Mouse (Mus musculus) forebrain, embryonic 13.5 days (tissue): ENCODE data around the gene Disc1. TPM values are rescaled to one million over a fixed set of nuclear protein-coding genes. Genes with fewer than 3 reads are reported as not detected.

ENCODE experiments used
- ATAC-seq: fragments of 200-750 bp; cut with Nextera tagmentation; 2 replicates; pipeline ENCODE4 v1.8.0; 2017
- H3K27ac ChIP-seq: fragments of 300-500 bp; sonication (generic); 2 replicates; pipeline ENCODE4 v1.5.1; 2015; ENCODE audit warnings: inconsistent platforms, mild to moderate bottlenecking, moderate library complexity
- H3K27me3 ChIP-seq: fragments of 300-500 bp; sonication (generic); 2 replicates; pipeline ENCODE4 v1.6.1; 2015; ENCODE audit warnings: mild to moderate bottlenecking, inconsistent platforms
- H3K36me3 ChIP-seq: fragments of 300-500 bp; sonication (generic); 2 replicates; pipeline ENCODE4 v1.6.1; 2015; ENCODE audit warnings: mild to moderate bottlenecking, inconsistent platforms; ENCODE audit not compliant: poor library complexity, severe bottlenecking
- H3K4me1 ChIP-seq: fragments of 300-500 bp; sonication (generic); 2 replicates; pipeline ENCODE4 v1.6.1; 2015; ENCODE audit warnings: inconsistent platforms
- H3K4me2 ChIP-seq: fragments of 300-500 bp; sonication (generic); 2 replicates; pipeline ENCODE4 v1.6.1; 2015; ENCODE audit warnings: inconsistent platforms, mild to moderate bottlenecking, moderate library complexity
- H3K4me3 ChIP-seq: fragments of 300-500 bp; sonication (generic); 2 replicates; pipeline ENCODE4 v1.5.1; 2015; ENCODE audit warnings: mild to moderate bottlenecking, inconsistent platforms
- H3K9ac ChIP-seq: fragments of 300-500 bp; sonication (generic); 2 replicates; pipeline ENCODE4 v1.6.1; 2015; ENCODE audit warnings: mild to moderate bottlenecking, inconsistent platforms
- H3K9me3 ChIP-seq: fragments of 300-500 bp; sonication (generic); replicated peaks from 2 replicates; pipeline ENCODE4 v1.6.1; 2016; ENCODE audit warnings: inconsistent platforms
- WGBS: fragments of 180-500 bp; shearing (Covaris S2); methylation state at CpG from one replicate; pipeline ENCODE4 v1.1.7; 2015; 5-methylcytosine and 5-hydroxymethylcytosine counted together
- polyA plus RNA-seq: library from polyadenylated mRNA; unstranded; fragments of >200 nt; fragmentation: Nextera tagmentation; extraction: Ambion mirVana; gene quantifications from 2 replicates; pipeline ENCODE4 v1.2.1, GENCODE M21; 2015

Gene Disc1
- polyA plus RNA-seq, 1 experiment from 2014 or later, result 0.80 TPM

DNA sequence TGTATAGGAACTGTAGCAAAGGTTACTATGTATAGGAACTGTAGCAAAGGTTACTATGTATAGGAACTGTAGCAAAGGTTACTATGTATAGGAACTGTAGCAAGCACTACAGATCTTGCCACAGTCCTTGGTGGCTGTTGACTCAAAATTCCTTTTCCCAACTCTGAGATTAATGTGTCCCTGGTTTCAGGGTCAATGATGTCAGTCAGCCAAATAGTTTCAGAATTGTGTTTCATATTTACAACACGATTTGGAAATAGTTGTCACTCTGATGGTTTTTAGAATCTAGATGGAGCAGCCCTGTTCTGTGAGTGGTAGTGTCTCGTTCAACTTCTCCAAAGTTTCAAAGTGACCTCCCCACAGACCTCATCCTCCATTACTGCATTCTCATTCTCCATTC is 117.5 kb downstream of the Disc1 start:
- no peak overlapping the region for H3K27ac ChIP-seq
- 90% methylated on average over 2 of the region's 2 CpGs for WGBS
- H3K9ac ChIP-seq, result no peak overlapping the region
- no peak for ATAC-seq
- H3K4me1 ChIP-seq, result peaks cover 13% of the 10 kb centered on the region
- no peak overlapping the region for H3K4me2 ChIP-seq
- H3K4me3 ChIP-seq, result no peak overlapping the region
- H3K9me3 ChIP-seq, result no peaks in the 10 kb centered on the region
- no peaks in the 10 kb centered on the region for H3K36me3 ChIP-seq
- H3K27me3 ChIP-seq, result no peaks in the 10 kb centered on the region

DNA sequence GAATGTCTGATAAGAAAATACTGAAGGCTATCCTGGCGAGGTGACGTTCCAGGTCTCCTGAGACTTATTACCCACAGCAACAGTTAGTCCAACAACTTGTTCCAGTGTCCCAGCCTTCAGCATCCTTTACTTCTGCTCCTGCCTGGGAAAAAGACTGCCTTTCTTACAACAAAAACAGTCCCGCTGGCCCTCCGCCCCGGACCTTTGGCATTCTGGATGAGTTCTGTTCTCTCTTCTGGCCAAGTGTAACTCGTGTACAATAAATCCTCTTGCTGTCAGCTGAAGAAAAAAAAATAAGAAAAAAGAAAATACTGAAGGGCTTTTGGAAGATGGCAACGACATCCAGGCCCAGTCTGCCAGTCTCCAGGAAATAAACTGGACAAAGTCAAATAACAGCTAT is 120.2 kb downstream of the Disc1 start:
- Histone ChIP-seq H3K27ac (no peak overlapping the region), H3K4me2 (no peak overlapping the region), H3K36me3 (no peaks in the 10 kb centered on the region), H3K4me1 (peaks cover 8% of the 10 kb centered on the region), H3K9ac (no peak overlapping the region), H3K27me3 (no peaks in the 10 kb centered on the region), H3K9me3 (no peaks in the 10 kb centered on the region), H3K4me3 (no peak overlapping the region)
- no peak for ATAC-seq
- WGBS, result 89% methylated on average over 7 of the region's 7 CpGs

DNA sequence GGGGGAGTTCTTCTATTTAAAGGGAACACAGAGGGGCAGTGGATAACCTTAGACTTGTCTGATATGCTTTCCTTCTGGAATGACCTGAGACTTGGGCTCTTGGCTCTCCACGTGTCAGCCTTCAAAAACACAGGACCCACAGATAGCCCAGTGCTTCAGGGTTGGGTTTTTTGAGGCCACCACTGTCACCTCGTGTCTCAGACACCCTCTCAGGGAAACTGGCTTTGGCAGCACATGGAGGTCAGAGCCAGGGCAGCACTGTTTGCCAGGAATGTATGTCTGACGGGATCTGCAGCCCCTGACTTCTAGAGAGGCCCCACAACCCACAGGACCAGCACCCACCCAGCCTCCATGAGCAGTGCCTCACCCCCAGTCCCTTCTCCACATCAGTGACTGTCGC is 120.9 kb downstream of the Disc1 start:
- no peak overlapping the region for H3K4me2 ChIP-seq
- no peak overlapping the region for H3K9ac ChIP-seq
- H3K9me3 ChIP-seq, result no peaks in the 10 kb centered on the region
- ATAC-seq, result no peak
- no peaks in the 10 kb centered on the region for H3K27me3 ChIP-seq
- no peaks in the 10 kb centered on the region for H3K36me3 ChIP-seq
- 79% methylated on average over 4 of the region's 4 CpGs for WGBS
- H3K4me1 ChIP-seq, result peaks cover 5% of the 10 kb centered on the region
- no peak overlapping the region for H3K4me3 ChIP-seq
- no peak overlapping the region for H3K27ac ChIP-seq

DNA sequence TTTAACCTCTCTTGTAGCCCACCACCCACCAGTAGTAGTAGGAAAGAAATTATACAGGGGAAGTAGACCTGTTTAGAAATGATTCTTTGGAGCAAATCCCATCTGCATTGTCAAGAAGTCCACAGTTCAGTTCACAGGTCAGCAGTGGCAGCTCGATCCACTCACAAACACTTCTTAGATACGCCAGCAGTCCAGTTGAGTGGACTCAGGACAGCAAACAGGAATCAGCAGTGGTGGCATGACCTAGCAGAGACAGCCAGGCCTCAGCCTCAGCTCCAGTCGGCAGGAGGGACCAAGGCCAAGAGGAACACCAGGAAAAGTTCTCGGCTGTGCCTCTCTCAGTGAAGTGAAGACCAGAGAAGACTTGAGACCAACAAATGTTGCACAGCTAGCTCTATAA is 121.7 kb downstream of the Disc1 start:
- no peaks in the 10 kb centered on the region for H3K9me3 ChIP-seq
- H3K4me2 ChIP-seq, result no peak overlapping the region
- no peak for ATAC-seq
- H3K9ac ChIP-seq, result no peak overlapping the region
- H3K4me1 ChIP-seq, result no peaks in the 10 kb centered on the region
- WGBS, result 89% methylated on average over 4 of the region's 4 CpGs
- H3K27ac ChIP-seq, result no peak overlapping the region
- H3K36me3 ChIP-seq, result no peaks in the 10 kb centered on the region
- H3K4me3 ChIP-seq, result no peak overlapping the region
- no peaks in the 10 kb centered on the region for H3K27me3 ChIP-seq

DNA sequence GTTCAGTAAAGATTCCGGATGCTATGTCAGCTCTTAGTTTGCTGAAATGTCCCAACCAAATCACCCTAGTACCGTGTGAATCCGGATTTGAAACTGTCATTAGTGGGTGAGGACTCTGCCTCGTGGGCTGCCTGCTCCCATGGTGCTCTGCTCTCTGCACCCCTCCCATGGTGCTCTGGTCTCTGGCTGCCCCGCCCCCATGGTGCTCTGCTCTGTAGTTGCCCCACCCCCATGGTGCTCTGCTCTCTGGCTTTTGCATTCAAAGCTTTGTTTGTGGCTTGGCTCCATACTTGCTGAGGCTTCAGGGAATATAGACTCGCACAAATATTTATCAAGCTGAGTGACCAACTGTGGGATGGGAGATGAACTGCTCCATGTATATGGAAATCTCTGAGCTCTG is 123.1 kb downstream of the Disc1 start:
- H3K9me3 ChIP-seq, result no peaks in the 10 kb centered on the region
- no peak for ATAC-seq
- no peaks in the 10 kb centered on the region for H3K4me1 ChIP-seq
- H3K4me2 ChIP-seq, result no peak overlapping the region
- no peak overlapping the region for H3K9ac ChIP-seq
- WGBS, result 82% methylated on average over 6 of the region's 6 CpGs
- no peaks in the 10 kb centered on the region for H3K27me3 ChIP-seq
- H3K36me3 ChIP-seq, result no peaks in the 10 kb centered on the region
- H3K4me3 ChIP-seq, result no peak overlapping the region
- H3K27ac ChIP-seq, result no peak overlapping the region

DNA sequence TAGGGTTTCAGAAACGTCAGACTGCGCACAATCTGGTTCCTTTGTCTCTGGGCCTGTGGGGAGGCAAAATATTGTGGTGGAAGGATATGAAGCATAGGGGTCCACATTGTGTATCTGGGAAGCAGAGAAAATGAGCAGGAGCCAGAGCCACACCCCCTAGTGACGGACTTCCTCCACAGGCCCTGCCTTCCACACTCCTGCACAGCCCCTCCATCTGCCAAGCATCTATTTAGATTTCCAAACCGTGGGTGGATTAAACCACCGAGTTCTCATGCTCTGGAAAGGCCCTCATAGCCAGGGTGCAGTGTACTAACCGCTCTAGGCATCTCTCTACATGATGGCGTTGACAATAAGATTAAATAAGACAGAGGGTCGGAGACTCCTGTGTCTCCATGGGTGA is 124.0 kb downstream of the Disc1 start:
- no peaks in the 10 kb centered on the region for H3K36me3 ChIP-seq

DNA sequence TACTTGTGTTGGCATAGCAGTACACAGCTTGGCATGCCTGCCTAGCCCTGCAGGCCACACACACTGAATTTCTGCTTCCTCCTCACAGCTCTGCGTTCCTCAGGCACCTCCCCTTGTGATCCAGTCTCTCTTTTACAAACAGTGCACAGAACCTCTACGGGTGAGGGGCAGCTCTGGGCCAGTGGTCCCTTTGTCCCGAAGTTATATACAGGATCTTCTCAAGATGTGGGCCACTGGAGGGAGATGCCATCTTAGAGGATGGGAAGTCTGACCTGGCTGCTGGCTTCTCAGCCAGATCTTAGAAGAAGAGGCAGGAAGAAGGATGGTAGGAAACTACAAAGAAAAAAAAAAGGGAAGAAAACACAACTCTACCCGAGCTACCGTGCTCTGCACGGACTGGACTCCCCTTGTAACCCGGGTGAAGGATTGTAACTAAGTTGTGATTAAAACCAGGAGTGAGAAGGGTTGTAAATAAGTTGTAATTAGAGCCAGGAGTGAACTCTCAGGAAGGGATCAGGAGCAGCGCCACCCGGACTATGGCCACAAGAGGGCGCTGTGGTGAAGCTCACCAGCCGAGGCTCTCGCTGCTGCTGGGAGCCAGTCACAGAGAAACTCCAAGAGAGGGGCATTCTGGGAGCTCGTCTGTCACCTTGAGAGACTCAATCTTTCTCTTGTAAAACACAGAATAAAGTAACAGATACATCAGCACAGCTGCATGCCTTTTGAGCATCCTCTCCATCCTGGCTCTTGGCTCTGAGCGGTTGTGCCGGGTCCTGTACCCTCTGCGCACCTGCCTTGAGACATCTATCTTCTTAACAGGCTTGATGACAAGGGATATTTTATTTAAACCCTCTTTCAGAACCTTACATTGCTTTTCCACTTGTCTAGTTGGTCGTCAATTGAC is 129.8 kb downstream of the Disc1 start:
- no peak overlapping the region for H3K4me3 ChIP-seq
- H3K36me3 ChIP-seq, result no peaks in the 10 kb centered on the region
- H3K4me2 ChIP-seq, result no peak overlapping the region; the same call in 1 of the 2 replicates
- ATAC-seq, result peak; percentile 76
- 19% methylated on average over 17 of the region's 17 CpGs for WGBS
- H3K9me3 ChIP-seq, result no peaks in the 10 kb centered on the region
- H3K27me3 ChIP-seq, result 0 out of 2 replicates have a peak, but pooled peaks cover 3% of the 10 kb centered on the region
- no peak overlapping the region for H3K9ac ChIP-seq
- H3K4me1 ChIP-seq, result peaks cover 20% of the 10 kb centered on the region
- peak overlapping the region; percentile 31; the same call in 1 of the 2 replicates for H3K27ac ChIP-seq

More for the DNA sequence above, 124.0 kb downstream of the Disc1 start:
- 0 out of 2 replicates have a peak, but pooled peaks cover 2% of the 10 kb centered on the region for H3K27me3 ChIP-seq
- H3K4me1 ChIP-seq, result no peaks in the 10 kb centered on the region
- no peak overlapping the region for H3K9ac ChIP-seq
- no peak overlapping the region for H3K4me3 ChIP-seq
- WGBS, result 82% methylated on average over 8 of the region's 8 CpGs
- no peak for ATAC-seq
- H3K9me3 ChIP-seq, result no peaks in the 10 kb centered on the region
- no peak overlapping the region for H3K4me2 ChIP-seq
- H3K27ac ChIP-seq, result no peak overlapping the region

DNA sequence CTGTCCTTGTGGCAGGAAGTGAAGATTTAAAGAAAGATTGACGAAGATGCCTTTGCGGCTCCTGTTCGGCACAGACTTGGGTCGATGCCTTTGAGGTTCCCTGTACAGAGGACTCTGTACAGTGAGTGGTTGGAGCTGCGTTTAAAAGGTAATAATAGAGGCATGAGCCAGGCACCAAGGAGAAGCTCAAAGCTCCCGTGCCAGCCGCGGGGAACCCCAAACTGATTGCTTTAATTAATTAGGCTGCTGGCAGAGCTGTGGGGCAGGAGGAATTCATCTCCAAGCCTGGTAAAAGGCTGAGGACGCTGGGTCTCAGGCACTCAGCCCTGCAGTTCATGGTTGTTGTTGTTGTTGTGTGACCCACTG is 130.4 kb downstream of the Disc1 start:
- Histone ChIP-seq H3K4me2 (no peak overlapping the region; the same call in 1 of the 2 replicates), H3K27me3 (0 out of 2 replicates have a peak, but pooled peaks cover 3% of the 10 kb centered on the region), H3K9ac (no peak overlapping the region), H3K27ac (peak overlapping the region; percentile 31; the same call in 1 of the 2 replicates), H3K36me3 (no peaks in the 10 kb centered on the region), H3K4me1 (peaks cover 20% of the 10 kb centered on the region), H3K9me3 (no peaks in the 10 kb centered on the region), H3K4me3 (no peak overlapping the region)
- ATAC-seq, result no peak; the same call in 1 of the 2 replicates
- 38% methylated on average over 9 of the region's 9 CpGs for WGBS

DNA sequence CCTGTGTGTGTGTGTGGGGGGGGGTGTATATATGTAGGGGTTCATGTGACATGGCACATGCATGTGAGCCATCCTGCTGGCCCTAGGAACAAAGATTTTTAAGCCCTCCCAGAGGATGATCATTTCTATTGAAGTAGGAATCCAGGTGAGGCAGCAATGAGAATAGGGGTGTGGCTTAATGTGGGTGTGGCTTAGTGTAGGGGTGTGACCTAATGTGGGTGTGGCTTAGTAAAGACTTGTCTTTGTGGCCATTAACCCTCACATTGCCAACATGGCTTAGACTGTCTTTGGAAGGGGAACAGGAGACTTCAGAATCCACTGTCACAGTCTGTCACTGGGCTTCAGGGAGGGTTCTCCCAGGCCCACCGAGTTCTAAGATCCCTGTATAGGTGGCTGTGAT is 130.9 kb downstream of the Disc1 start:
- no peaks in the 10 kb centered on the region for H3K36me3 ChIP-seq
- peak overlapping the region; percentile 31; the same call in 1 of the 2 replicates for H3K27ac ChIP-seq
- WGBS, result 77% methylated on average over 1 of the region's 1 CpGs
- no peak overlapping the region for H3K4me3 ChIP-seq
- peaks cover 20% of the 10 kb centered on the region for H3K4me1 ChIP-seq
- ATAC-seq, result no peak; the same call in 1 of the 2 replicates
- no peak overlapping the region for H3K9ac ChIP-seq
- no peaks in the 10 kb centered on the region for H3K9me3 ChIP-seq
- no peak overlapping the region; the same call in 1 of the 2 replicates for H3K4me2 ChIP-seq
- H3K27me3 ChIP-seq, result 0 out of 2 replicates have a peak, but pooled peaks cover 3% of the 10 kb centered on the region

DNA sequence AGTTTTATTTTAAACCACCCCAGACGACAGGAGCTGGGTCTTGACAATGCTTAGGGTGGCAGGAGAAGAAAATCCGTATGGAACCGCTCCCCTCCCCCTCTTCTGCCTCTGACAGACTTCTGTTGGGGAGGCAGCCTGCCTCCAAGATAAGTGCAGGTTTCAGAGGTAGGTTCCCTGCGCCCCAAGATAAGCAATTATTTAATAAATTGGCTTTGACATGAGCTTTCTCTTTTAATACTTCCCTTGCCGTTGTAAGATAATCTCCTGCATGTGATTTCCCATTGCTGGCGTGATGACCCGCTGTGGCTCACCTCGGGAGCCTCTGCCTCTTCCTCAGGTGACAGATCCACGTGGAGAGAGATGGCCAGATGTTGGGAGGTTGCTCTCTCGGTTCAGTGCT is 133.0 kb downstream of the Disc1 start:
- Histone ChIP-seq H3K9ac (no peak overlapping the region), H3K36me3 (no peaks in the 10 kb centered on the region), H3K4me2 (no peak overlapping the region), H3K4me3 (no peak overlapping the region), H3K27ac (no peak overlapping the region), H3K4me1 (peaks cover 20% of the 10 kb centered on the region), H3K9me3 (no peaks in the 10 kb centered on the region), H3K27me3 (0 out of 2 replicates have a peak, but pooled peaks cover 3% of the 10 kb centered on the region)
- 36% methylated on average over 10 of the region's 10 CpGs for WGBS
- ATAC-seq, result no peak

DNA sequence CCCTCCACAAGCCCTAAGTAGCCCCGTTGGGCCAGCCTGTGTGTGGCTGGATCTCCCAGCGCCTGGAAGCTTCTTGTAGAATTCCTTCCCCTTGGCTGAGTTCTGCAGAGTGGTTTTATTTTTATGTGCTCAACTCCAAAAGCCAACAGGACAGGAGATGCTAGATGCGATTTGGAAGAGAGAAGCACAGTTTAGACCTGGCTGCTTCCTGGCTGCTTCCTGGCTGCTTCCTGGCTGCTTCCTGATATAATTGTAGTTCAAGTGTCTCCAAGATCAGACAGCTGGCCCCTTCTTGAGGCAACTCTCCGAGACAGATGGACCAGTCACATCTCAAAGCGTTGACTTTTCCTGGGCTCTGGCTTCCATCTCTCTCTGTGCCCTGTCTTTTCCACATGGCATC is 139.7 kb downstream of the Disc1 start:
- Histone ChIP-seq H3K36me3 (no peaks in the 10 kb centered on the region), H3K4me2 (no peak overlapping the region), H3K27me3 (no peaks in the 10 kb centered on the region), H3K4me3 (no peak overlapping the region), H3K27ac (no peak overlapping the region), H3K9me3 (no peaks in the 10 kb centered on the region), H3K4me1 (no peaks in the 10 kb centered on the region), H3K9ac (no peak overlapping the region)
- ATAC-seq, result no peak
- 87% methylated on average over 5 of the region's 5 CpGs for WGBS

DNA sequence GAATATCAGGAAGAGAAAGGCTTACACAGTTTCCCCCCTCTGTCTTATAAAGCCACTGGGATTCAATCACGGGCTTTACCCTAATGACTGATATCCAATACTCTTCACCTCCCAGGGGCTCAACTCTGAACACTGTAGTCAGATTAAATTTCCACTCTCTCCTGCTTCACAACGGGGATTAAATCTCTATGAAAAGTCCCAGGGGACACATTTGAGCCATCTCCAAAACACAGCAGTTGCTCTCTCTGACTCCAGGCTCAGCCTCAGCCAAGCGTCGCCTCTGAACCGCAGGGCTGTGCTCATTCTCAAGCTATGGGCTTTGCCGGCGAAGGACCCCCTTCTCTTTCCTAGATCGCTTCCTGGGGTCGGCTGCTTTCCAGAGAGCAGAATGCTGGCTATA is 141.1 kb downstream of the Disc1 start:
- H3K4me1 ChIP-seq, result no peaks in the 10 kb centered on the region; the same call in 1 of the 2 replicates
- 0 out of 2 replicates have a peak, but pooled peaks cover 2% of the 10 kb centered on the region for H3K27me3 ChIP-seq
- H3K4me3 ChIP-seq, result no peak overlapping the region
- H3K9ac ChIP-seq, result no peak overlapping the region
- H3K27ac ChIP-seq, result no peak overlapping the region
- no peaks in the 10 kb centered on the region for H3K36me3 ChIP-seq
- no peak for ATAC-seq
- no peaks in the 10 kb centered on the region for H3K9me3 ChIP-seq
- WGBS, result 62% methylated on average over 9 of the region's 9 CpGs
- no peak overlapping the region for H3K4me2 ChIP-seq
